Mouse (Mus musculus) ES-E14 (cell line): ENCODE data around the gene Gm49340. TPM values are rescaled to one million over a fixed set of nuclear protein-coding genes. Genes with fewer than 3 reads are reported as not detected.
A peak's percentile ranks its signal among the peaks of the same experiment; 100 is the strongest.

Experiments used
- DNase-seq: peaks from one replicate; pipeline ENCODE4 v3.0.0-alpha.2; 2013; ENCODE audit warnings: low read depth, low spot score
- H3K27ac ChIP-seq: 2 replicates; pipeline ENCODE4 v1.5.1; 2012; ENCODE audit warnings: low read depth, mild to moderate bottlenecking, low read length, moderate library complexity, mixed read lengths; ENCODE audit not compliant: poor library complexity, insufficient read depth, severe bottlenecking
- H3K36me3 ChIP-seq: 2 replicates; pipeline ENCODE4 v1.6.1; 2012; ENCODE audit warnings: mild to moderate bottlenecking, low read length, moderate library complexity, mixed read lengths; ENCODE audit not compliant: control insufficient read depth, poor library complexity, insufficient read depth, severe bottlenecking
- H3K4me1 ChIP-seq, 2 experiments: fragments of 150-350 bp in 1 of 2; sonication (generic) in 1 of 2; 2 replicates each; pipeline ENCODE4 v1.6.1; 2012; ENCODE audit warnings: low read length in 2 of 2, mild to moderate bottlenecking in 1 of 2, mixed read lengths in 1 of 2; ENCODE audit not compliant: control insufficient read depth in 2 of 2, insufficient read depth in 2 of 2, poor library complexity in 1 of 2
- H3K4me3 ChIP-seq, 2 experiments: fragments of 150-350 bp in 1 of 2; sonication (generic) in 1 of 2; 2 replicates each; pipeline ENCODE4 v1.5.1; 2012; ENCODE audit warnings: low read length in 2 of 2, low read depth in 1 of 2, mild to moderate bottlenecking in 1 of 2, mixed read lengths in 1 of 2; ENCODE audit not compliant: insufficient read depth in 1 of 2, poor library complexity in 1 of 2, severe bottlenecking in 1 of 2
- H3K9ac ChIP-seq: 2 replicates; pipeline ENCODE4 v1.6.1; 2012; ENCODE audit warnings: low read depth, mild to moderate bottlenecking, low read length, mixed read lengths; ENCODE audit not compliant: poor library complexity, insufficient read depth, severe bottlenecking
- H3K9me3 ChIP-seq: fragments of 150-350 bp; sonication (generic); 2 replicates; pipeline ENCODE4 v1.6.1; 2012; ENCODE audit warnings: low read depth, mild to moderate bottlenecking, low read length; ENCODE audit not compliant: control insufficient read depth, insufficient read depth
- CHD2 ChIP-seq: IDR thresholded peaks from 2 replicates; pipeline ENCODE4 v1.6.1; 2014; ENCODE audit warnings: mild to moderate bottlenecking, low read depth, low read length, inconsistent platforms
- HCFC1 ChIP-seq: IDR thresholded peaks from 2 replicates; pipeline ENCODE4 v1.6.1; 2012; ENCODE audit warnings: low read length, inconsistent platforms, borderline replicate concordance; ENCODE audit not compliant: insufficient read depth
- MAFK ChIP-seq: IDR thresholded peaks from 2 replicates; pipeline ENCODE4 v1.6.1; 2014; ENCODE audit warnings: mild to moderate bottlenecking, low read depth, low read length, inconsistent platforms; ENCODE audit not compliant: insufficient read depth
- ZC3H11A ChIP-seq: IDR thresholded peaks from 2 replicates; pipeline ENCODE4 v1.6.1; 2012; ENCODE audit warnings: low read depth, mild to moderate bottlenecking, inconsistent platforms, low read length, borderline replicate concordance
- ZNF384 ChIP-seq: IDR thresholded peaks from 2 replicates; pipeline ENCODE4 v1.6.1; 2012; ENCODE audit warnings: low read depth, low read length, inconsistent platforms
- in situ Hi-C, 2 experiments: fragments of 600-800 bp; cut with MboI; formaldehyde crosslinking; loops; one replicate each; pipeline ENCODE4 v1.15.1; 2025; ENCODE audit warnings: low sequenced_read_pairs in 2 of 2, inconsistent platforms in 1 of 2; ENCODE audit not compliant: unreplicated experiment in 2 of 2
- total RNA-seq: library from RNA; depleted of rRNA; stranded (reverse); fragments of 300-350 nt; gene quantifications from 2 replicates; pipeline ENCODE4 v1.2.3, GENCODE M21; 2012; rRNA removed

Gene Gm49340
- total RNA-seq, 1 experiment: 0.13 TPM

- no peaks in the 10 kb centered on the region for H3K4me1 ChIP-seq
- H3K36me3 ChIP-seq: no peaks in the 10 kb centered on the region
- no peaks in the 10 kb centered on the region for H3K9me3 ChIP-seq
- no peak overlapping the region for H3K9ac ChIP-seq
- no peak overlapping the region for H3K27ac ChIP-seq
- no peak overlapping the region for H3K4me3 ChIP-seq
- in situ Hi-C loops: no loop called here
- DNase-seq: no peak
- no peak for TF ChIP-seq ZNF384
- no peak for TF ChIP-seq MAFK
- no peak for TF ChIP-seq HCFC1
- no peak for TF ChIP-seq ZC3H11A
- TF ChIP-seq CHD2: no peak
Measured at GRCm38 (mm10) chr11:73336919-73337318, 7.4 kb downstream of the Gm49340 start.

- Histone ChIP-seq H3K36me3 (no peaks in the 10 kb centered on the region), H3K27ac (no peak within 1 kb of the TSS), H3K9ac (no peak within 1 kb of the TSS), H3K9me3 (no peaks in the 10 kb centered on the region), H3K4me1 (no peaks in the 10 kb centered on the region), H3K4me3 (no peak within 1 kb of the TSS)
- no peak for DNase-seq
- TF ChIP-seq ZNF384 (no peak), HCFC1 (no peak), MAFK (no peak), ZC3H11A (no peak), CHD2 (no peak)
- in situ Hi-C loops: no loop called here
Measured at GRCm38 (mm10) chr11:73350483-73350882, 20.9 kb downstream of the Gm49340 start, which contains the start of gene Olfr20. Olfr20 (plus strand) TSS chr11:73350783.

- no peak within 1 kb of the TSS for H3K27ac ChIP-seq
- TF ChIP-seq CHD2 (no peak), ZNF384 (no peak), MAFK (no peak)
- no peaks in the 10 kb centered on the region for H3K36me3 ChIP-seq
- no peaks in the 10 kb centered on the region for H3K9me3 ChIP-seq
- DNase-seq: no peak
- no peak within 1 kb of the TSS for H3K4me3 ChIP-seq
- in situ Hi-C loops: no loop called here
- H3K4me1 ChIP-seq: no peaks in the 10 kb centered on the region
- H3K9ac ChIP-seq: no peak within 1 kb of the TSS
Measured at GRCm38 (mm10) chr11:73370946-73371345, 41.4 kb downstream of the Gm49340 start, which contains the start of gene Olfr376. Olfr376 (plus strand) TSS chr11:73371246.

- no peaks in the 10 kb centered on the region for H3K9me3 ChIP-seq
- in situ Hi-C loops: no loop called here
- no peaks in the 10 kb centered on the region for H3K36me3 ChIP-seq
- H3K4me1 ChIP-seq: no peaks in the 10 kb centered on the region
- peak; percentile 4 for DNase-seq
- H3K27ac ChIP-seq: no peak overlapping the region
- no peak for TF ChIP-seq ZC3H11A
- no peak for TF ChIP-seq ZNF384
- no peak for TF ChIP-seq MAFK
- TF ChIP-seq CHD2: no peak
- no peak for TF ChIP-seq HCFC1
- H3K4me3 ChIP-seq: no peak overlapping the region
- no peak overlapping the region for H3K9ac ChIP-seq
Measured at GRCm38 (mm10) chr11:73395374-73395773, 65.8 kb downstream of the Gm49340 start.

- no peaks in the 10 kb centered on the region for H3K36me3 ChIP-seq
- H3K9ac ChIP-seq: no peak within 1 kb of the TSS
- no peaks in the 10 kb centered on the region for H3K4me1 ChIP-seq
- DNase-seq: no peak
- H3K4me3 ChIP-seq: no peak within 1 kb of the TSS
- in situ Hi-C loops: no loop called here
- no peak within 1 kb of the TSS for H3K27ac ChIP-seq
- no peaks in the 10 kb centered on the region for H3K9me3 ChIP-seq
- TF ChIP-seq ZC3H11A (no peak), MAFK (no peak), HCFC1 (no peak), ZNF384 (no peak), CHD2 (no peak)
Measured at GRCm38 (mm10) chr11:73399514-73399913, 70.0 kb downstream of the Gm49340 start, which contains the start of gene Olfr1. Olfr1 (minus strand) TSS chr11:73399614.

Other genes starting within 250 kb of the Gm49340 start
- 0.45 and 0.85 TPM in 2 replicates for gene Itgae, start 239.2 kb upstream of the Gm49340 start, total RNA-seq
- gene Haspin, start 191.4 kb upstream of the Gm49340 start, total RNA-seq: 19.7 and 25.5 TPM in 2 replicates
- 1.7 and 1.9 TPM in 2 replicates for gene P2rx5, start 169.3 kb upstream of the Gm49340 start, total RNA-seq
- 80.7 and 95.4 TPM in 2 replicates for gene Emc6, start 152.7 kb upstream of the Gm49340 start, total RNA-seq
- 18.4 and 55.0 TPM in 2 replicates for gene Tax1bp3, start 152.7 kb upstream of the Gm49340 start, total RNA-seq
- gene Ctns, start 130.7 kb upstream of the Gm49340 start, total RNA-seq: 15.8 and 22.1 TPM in 2 replicates
- gene Shpk, start 130.3 kb upstream of the Gm49340 start, total RNA-seq: 1.3 and 2.3 TPM in 2 replicates
- gene Trpv1, start 95.4 kb upstream of the Gm49340 start, total RNA-seq: 0.16 and 0.22 TPM in 2 replicates
- 0.16 and 0.54 TPM in 2 replicates for gene Trpv3, start 62.4 kb upstream of the Gm49340 start, total RNA-seq
- gene Aspa, start 145 bp upstream of the Gm49340 start, total RNA-seq: 2.2 and 4.1 TPM in 2 replicates
- gene Spata22, start within 50 bp of the Gm49340 start, total RNA-seq: 0.74 and 3.3 TPM in 2 replicates
- 0.31 TPM in 1 of 2 replicates, not detected in the other for gene Olfr20, start 21.0 kb downstream of the Gm49340 start, total RNA-seq
- 1.1 and 1.6 TPM in 2 replicates for gene Olfr376, start 41.5 kb downstream of the Gm49340 start, total RNA-seq
- not detected in 2 replicates for gene Olfr1, start 69.9 kb downstream of the Gm49340 start, total RNA-seq
- gene Olfr378, start 98.7 kb downstream of the Gm49340 start, total RNA-seq: not detected in 2 replicates
- gene Olfr380, start 127.8 kb downstream of the Gm49340 start, total RNA-seq: not detected in 2 replicates
- not detected in 2 replicates for gene Olfr381, start 161.9 kb downstream of the Gm49340 start, total RNA-seq
- not detected in 2 replicates for gene Olfr382, start 187.5 kb downstream of the Gm49340 start, total RNA-seq